Mouse (Mus musculus): ENCODE data around the gene Dhps. TPM values are rescaled to one million over a fixed set of nuclear protein-coding genes. Genes with fewer than 3 reads are reported as not detected.

Gene Dhps
- total RNA-seq (2022): 10 to 100 TPM; 57.7 to 62.2 (median 59.1) TPM

- DNase-seq (ENCODE audit: low spot score in 2 of 2): peak; percentile 88 to 93
Measured at GRCm38 (mm10) chr8:85071514-85072281, at the start of gene Dhps. Gene Dhps, plus strand, starts transcription at chr8:85071757.

DNA sequence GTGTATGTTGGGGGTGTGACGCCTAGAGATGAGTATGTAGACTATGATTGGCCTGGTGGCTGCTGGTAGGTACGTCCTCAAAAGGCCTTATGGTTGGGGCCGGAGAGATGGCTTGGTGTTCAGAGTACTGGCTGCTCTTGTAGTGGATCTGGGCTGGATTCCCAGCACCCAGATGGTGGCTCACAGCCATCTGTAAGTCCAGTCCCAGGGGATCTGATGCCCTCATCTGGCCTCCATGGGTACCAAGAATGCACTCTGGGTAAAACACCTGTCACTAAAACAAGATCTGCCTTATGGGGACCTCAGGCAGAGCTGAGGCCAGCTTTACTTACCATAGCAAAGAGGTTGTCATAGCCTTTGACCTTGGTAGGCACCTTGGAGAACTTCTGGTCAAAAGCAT is 47.7 kb upstream of the Dhps start:
- no peak for DNase-seq (ENCODE audit: low spot score in 2 of 2)

DNA sequence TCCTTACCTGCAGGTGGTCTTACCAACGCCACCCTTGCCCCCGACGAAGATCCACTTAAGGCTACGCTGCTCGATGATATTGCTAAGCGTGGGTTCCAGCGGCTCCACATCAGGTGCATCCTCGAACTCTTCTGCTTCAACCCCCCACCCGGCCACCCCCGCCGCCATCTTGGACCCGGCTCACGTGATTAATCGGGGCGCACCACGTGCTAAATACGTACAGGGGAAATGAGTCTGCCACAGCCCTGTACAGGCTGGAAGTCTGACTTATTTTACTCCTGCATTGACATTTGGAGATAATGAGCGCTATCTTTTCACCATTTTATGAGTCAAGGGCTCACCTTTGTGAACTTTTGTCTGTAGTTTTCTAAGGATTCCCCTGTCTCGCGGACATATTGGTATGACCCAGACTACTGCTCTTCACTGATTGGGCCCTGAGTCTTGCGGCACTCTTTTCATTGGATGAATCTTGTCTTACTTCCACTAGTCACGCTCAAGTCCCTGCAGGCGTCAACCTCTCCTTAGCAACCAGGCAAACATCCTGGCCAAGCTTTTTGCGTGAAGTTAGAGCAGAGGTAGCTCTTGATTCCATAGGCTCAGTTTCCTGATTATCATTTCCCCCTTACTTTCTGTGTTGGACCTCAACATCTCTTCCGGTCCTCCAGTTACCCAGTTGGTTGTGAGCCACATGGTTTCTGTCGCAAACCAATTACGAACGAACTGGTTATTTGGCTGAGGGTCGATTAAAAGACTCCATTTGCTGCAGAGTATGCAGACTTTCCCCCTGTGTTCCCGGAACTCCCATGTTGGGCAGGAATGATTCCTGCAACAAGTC is 46.2 kb upstream of the Dhps start, which contains the start of gene Asna1:
TSS of gene Asna1 (minus strand) at position 184 of the 835 bp plus-strand sequence.
- peak; percentile 81 to 89 for DNase-seq (ENCODE audit: low spot score in 2 of 2)

DNA sequence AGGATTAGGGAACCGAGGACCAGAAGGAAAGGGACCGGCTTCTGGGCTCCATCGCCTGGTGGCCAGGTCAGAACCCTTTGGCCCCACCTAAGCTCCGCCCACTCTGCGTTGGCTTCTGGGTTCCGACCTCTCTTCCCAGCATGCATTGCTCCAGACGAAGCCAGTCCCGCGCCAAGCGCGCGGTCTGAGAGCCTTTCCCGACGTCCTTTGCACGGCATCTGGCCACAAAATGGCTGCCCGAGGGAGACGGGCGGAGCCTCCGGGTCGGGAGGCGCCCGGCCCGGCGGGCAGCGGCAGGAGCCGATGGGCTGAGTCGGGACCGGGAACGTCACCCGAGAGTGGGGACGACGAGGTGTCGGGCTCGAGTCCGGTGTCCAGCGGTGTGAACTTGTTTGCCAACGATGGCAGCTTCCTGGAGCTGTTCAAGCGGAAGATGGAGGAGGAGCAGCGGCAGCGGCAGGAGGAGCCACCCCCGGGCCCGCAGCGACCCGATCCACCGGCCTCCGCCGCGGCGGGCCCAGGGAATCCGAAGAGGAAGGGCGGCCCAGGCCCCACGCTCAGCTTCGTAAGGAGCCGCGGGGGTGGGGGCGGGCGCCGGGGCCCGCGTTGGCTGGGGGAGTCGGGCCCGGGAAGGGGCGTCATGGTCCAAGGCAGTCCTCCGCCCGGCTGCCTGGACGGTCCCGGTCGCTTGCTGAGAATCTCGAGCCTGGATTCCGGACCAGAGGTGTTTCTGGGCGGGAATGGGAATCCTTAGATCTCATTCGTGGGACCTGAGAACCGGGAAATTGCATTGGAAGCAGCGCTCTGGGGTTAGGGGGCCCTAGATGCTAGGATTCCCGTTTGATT is 44.7 kb upstream of the Dhps start, which contains the start of gene Trir:
TSS of gene Trir (plus strand) at position 154 of the 846 bp plus-strand sequence.
- DNase-seq (ENCODE audit: low spot score in 2 of 2): peak; percentile 94 to 96

- no peak for DNase-seq (ENCODE audit: low spot score in 2 of 2)
Measured at GRCm38 (mm10) chr8:85027516-85027855, 44.1 kb upstream of the Dhps start.

- no peak for DNase-seq (ENCODE audit: low spot score in 2 of 2)
Measured at GRCm38 (mm10) chr8:85027922-85028321, 43.6 kb upstream of the Dhps start.

- no peak for DNase-seq (ENCODE audit: low spot score in 2 of 2)
Measured at GRCm38 (mm10) chr8:85029271-85029670, 42.3 kb upstream of the Dhps start.

DNA sequence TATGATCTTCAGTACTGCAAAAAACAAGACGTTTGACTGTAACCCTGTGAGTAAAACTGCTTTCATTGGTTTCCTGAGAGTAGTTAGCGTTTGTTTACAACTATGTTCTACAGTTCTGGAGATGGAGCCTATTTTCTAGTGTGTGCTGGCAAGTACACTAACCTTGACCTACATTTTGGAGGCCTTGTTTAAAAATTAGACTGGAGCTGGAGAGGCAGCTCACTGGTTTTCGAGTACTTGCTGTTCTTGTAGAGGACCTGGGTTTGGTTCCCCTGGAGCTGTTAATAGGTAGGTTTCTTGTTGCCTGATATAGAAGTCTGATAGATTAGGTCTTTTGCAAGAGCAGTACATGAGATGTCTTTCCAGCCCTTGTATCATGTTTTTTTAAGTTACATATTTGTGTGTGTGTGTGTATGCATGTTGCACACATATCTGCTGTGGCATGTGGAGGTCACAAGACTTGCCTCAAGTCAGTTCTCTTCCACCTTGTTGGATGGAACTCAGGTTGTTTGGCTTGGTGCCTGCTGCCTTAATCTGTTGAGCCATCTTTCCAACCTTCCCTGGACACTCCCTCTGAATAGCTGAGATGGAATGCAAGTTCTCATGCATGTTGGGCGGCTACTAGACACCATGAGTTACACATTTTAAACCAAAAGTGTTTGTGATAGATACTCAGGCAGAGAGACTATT is 38.8 kb upstream of the Dhps start:
- DNase-seq (ENCODE audit: low spot score in 2 of 2): no peak

DNA sequence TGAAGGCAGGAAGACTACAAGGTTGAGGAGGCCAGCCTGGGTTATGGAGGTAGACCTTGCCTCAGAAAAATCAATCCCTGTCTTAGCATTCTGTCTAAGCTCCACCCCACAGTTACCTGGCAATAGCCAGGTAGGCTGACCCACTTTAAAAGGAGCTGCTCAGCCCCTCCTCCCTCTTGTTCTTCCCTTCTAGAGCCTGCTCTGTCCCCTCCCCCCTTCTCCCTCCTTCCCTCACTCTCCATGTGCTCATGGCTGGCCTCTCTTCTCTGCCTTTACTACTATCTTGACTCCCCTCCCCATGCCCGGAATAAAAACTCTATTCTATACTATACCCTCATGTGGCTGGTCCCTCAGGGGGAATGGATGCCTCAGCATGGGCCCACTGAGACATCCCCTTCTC is 37.7 kb upstream of the Dhps start:
- DNase-seq (ENCODE audit: low spot score in 2 of 2): no peak

DNA sequence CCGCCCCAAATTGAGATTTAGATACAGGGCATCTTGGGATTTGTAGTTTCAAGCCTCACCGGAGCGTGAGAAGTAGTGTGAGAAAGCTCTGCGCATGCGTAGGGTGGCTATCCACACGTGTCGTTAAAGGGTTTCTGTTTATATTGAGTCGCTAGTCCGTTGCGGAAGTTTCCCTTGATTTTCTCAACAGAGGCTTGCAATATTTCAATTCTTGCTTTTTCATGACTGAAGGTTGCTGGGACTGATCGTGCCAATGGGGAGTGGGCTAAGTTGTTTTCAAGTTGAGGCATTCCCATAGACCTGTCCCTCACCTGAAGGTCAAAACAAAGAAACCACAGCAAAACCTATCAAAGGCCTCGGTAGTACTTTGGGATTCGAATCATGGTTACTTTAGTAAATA is 36.8 kb upstream of the Dhps start:
- peak; percentile 57 to 69 for DNase-seq (ENCODE audit: low spot score in 2 of 2)

GRCm38 (mm10) chr8:85035165-85035727 is 36.3 kb upstream of the Dhps start:
- no peak for DNase-seq (ENCODE audit: low spot score in 2 of 2)

GRCm38 (mm10) chr8:85035728-85036310 is 35.7 kb upstream of the Dhps start:
- DNase-seq (ENCODE audit: low spot score in 2 of 2): no peak

DNA sequence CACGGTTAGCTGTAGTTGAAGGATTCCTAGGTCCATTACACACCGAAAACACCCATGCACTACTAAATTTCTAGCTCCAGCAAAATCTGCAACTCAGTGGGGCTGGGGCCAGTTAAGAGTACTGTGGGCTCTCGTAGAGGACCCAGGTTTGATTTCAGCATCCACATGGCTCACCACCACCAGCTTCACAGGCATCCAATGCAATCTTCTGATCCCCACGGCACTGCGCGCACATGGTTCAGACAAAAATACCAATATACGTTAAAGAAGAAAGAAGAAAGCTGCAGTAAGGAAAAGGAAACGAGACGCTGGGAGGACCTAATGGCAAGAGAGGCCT is 35.2 kb upstream of the Dhps start:
- DNase-seq (ENCODE audit: low spot score in 2 of 2): no peak

DNA sequence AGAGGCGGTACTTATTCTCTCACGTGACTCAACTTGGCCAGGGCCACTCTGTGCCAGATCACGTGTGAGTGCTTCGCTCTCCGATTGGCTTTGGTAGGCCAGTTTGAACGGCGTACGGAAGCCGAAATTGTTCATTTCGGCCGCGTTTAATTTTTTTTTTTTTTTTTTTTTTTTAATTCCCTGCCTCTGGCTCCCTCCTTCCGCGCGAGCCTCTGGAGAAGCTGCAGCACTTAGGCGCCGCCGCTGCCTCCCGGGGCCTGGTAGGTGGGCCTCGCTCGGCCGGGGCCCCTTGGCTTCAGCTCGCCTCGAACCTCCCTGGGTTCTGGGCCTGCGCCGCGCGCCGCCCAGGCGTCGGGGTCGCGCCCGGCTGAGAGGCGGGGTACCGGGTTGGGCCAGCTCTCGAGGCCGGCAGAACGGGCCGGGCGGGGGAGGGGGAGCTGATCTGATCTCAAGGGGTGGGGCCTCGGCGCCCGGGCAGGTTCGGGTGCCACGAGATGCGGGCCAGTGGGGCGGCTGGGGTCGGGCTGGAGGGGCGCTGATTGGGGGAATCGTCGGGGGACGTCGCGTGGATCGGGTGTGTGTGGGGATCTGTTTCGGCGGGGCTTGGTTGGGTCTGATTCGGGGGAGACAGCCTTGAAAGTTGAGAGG is 34.7 kb upstream of the Dhps start, which contains the start of gene Tnpo2:
TSS of gene Tnpo2 (plus strand) at position 198 of the 648 bp plus-strand sequence.
- DNase-seq (ENCODE audit: low spot score in 2 of 2): peak; percentile 93 to 94

- no peak for DNase-seq (ENCODE audit: low spot score in 2 of 2)
Measured at GRCm38 (mm10) chr8:85037366-85037680, 34.2 kb upstream of the Dhps start.

DNA sequence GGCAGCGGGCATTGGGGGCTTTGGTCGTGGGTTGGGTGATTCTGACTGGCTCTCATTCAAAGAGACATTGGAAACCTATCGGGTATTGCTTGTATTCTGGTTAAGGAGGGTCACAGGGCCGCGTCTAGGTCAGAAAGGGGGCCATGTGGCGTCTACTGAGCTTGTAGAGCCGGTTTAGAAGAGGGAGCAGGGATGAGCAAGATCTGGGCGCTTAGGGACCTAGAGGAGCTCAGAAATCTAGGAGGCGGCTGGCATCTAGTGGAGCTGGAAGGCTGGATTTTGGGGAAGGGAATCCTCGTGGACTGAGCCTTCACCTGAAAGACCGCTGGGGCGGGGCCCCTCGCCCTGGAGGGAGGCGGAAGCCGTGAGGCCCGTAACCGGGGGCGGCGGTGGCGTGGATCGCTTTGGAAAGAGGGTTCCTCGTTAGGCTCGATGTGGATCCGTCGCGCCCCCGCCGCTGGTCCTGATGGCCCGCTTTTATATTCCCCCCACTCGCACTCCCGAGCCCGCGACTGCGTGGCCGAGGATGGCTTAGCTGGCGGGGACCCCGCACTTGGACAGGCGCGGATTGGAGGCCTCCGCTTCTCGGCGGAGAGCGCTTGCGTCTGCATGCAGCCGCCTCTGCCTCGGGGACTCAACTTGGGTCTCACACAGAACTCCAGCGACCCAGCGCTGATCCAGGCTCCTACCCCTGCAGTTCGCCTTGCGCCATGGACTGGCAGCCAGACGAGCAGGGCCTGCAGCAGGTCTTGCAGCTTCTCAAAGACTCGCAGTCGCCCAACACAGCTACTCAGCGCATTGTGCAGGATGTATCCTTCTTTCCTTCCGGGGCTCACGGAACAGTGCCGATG is 33.7 kb upstream of the Dhps start:
- peak in 1 of 2 experiments; percentile 47 for DNase-seq (ENCODE audit: low spot score in 2 of 2)

- DNase-seq (ENCODE audit: low spot score in 2 of 2): no peak
Measured at GRCm38 (mm10) chr8:85043619-85044018, 27.9 kb upstream of the Dhps start.

DNA sequence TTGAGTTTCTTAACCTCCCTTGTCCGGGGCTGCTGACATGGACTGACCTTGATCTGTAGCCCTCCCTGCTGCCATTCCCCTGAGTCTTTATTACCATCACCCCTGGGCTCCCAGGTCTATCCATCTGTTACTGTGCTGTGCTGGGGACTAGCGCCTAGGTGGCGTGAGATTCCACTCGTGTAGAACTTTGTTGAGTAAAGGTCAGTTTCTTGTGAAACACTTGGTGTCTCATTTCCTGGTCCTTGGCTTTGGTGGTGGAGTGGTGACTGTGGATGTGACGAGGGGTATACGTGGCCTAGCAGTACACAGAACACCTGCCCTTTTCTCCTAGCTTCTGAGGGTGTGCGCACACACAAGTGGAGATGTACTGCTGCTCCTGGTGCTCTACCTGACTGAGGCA is 14.2 kb upstream of the Dhps start:
- no peak for DNase-seq (ENCODE audit: low spot score in 2 of 2)
